Mouse (Mus musculus): Measurements from ENCODE around the gene Cdkal1.

DNA sequence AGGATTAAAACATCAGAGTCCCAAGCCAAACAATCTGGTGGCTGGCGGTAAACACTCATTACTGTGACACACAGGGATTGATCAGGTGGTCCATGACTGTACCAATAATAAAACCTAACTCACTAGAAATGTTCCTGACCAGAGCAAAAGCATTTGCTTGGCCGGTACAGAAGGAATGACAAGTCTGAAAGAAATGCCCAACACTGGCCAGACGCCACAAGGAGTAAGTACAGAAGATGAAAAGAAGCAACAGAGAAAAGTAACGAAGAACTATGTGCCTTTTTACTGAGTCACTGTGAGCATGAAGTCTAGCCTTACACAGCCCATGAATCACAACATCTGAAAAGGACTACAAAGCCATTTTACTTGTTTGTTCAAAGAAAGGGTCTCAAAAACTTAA is 24.3 kb downstream of the Cdkal1 start:
- TF ChIP-seq CTCF (IDR thresholded peaks at IDR 0.05; ENCODE audit: borderline replicate concordance, extremely low read depth, insufficient read depth, insufficient read length) (no peak), POLR2A (IDR thresholded peaks at IDR 0.05; ENCODE audit: borderline replicate concordance, extremely low read depth, insufficient read depth, insufficient read length, poor library complexity, severe bottlenecking) (no peak)

Measured in brain, embryonic 14.5 days (tissue).